Mouse (Mus musculus): ENCODE results near the gene Pnpla7. TPM values are rescaled to one million over a fixed set of nuclear protein-coding genes. Genes with fewer than 3 reads are reported as not detected.
"Not testable (repeated sequence)": the region's sequence is repeated elsewhere in the genome, so short reads cannot be mapped to it uniquely, and the experiment has no call there.

Gene Pnpla7
- polyA plus RNA-seq, 1 experiment from 2014 or later: 3.0 TPM

- Histone ChIP-seq H3K4me1 (replicated peaks) (peaks cover 19% of the 10 kb centered on the region), H3K4me3 (peak overlapping the region; percentile 98), H3K36me3 (peaks cover 36% of the 10 kb centered on the region), H3K27me3 (no peaks in the 10 kb centered on the region), H3K4me2 (peak overlapping the region; percentile 97), H3K27ac (peak overlapping the region; percentile 78), H3K9me3 (no peaks in the 10 kb centered on the region), H3K9ac (peak overlapping the region; percentile 97)
- ATAC-seq (ENCODE audit: low FRiP score): no peak; the same call in none of the 2 replicates
- WGBS: 1% methylated on average over 31 of the region's 31 CpGs
These were observed 25.7 kb upstream of the Pnpla7 start for GRCm38 (mm10) chr2:24950189-24950535.

GRCm38 (mm10) chr2:24952537-24953055 is 23.2 kb upstream of the Pnpla7 start:
- 88% methylated on average over 4 of the region's 4 CpGs for WGBS
- no peak overlapping the region for H3K9ac ChIP-seq
- H3K4me2 ChIP-seq: no peak overlapping the region
- ATAC-seq (ENCODE audit: low FRiP score): no peak
- H3K27ac ChIP-seq: no peak overlapping the region
- H3K4me1 ChIP-seq (replicated peaks): peaks cover 19% of the 10 kb centered on the region
- no peaks in the 10 kb centered on the region for H3K9me3 ChIP-seq
- H3K4me3 ChIP-seq: no peak overlapping the region
- H3K27me3 ChIP-seq: no peaks in the 10 kb centered on the region
- peaks cover 60% of the 10 kb centered on the region for H3K36me3 ChIP-seq

GRCm38 (mm10) chr2:24960910-24961309 is 14.9 kb upstream of the Pnpla7 start:
- H3K4me2 ChIP-seq: no peak overlapping the region
- H3K9ac ChIP-seq: no peak overlapping the region
- H3K4me3 ChIP-seq: no peak overlapping the region
- H3K27me3 ChIP-seq: no peaks in the 10 kb centered on the region
- H3K4me1 ChIP-seq (replicated peaks): peaks cover 13% of the 10 kb centered on the region
- ATAC-seq (ENCODE audit: low FRiP score): no peak
- no peaks in the 10 kb centered on the region for H3K9me3 ChIP-seq
- WGBS: 34% methylated on average over 3 of the region's 3 CpGs
- H3K27ac ChIP-seq: no peak overlapping the region
- peaks cover 61% of the 10 kb centered on the region for H3K36me3 ChIP-seq

- Histone ChIP-seq H3K9ac (peak within 1 kb of the TSS; percentile 88), H3K4me3 (peak within 1 kb of the TSS; percentile 91), H3K9me3 (no peaks in the 10 kb centered on the region), H3K27ac (peak within 1 kb of the TSS; percentile 59; the same call in 1 of the 2 replicates), H3K36me3 (peaks cover 57% of the 10 kb centered on the region), H3K27me3 (no peaks in the 10 kb centered on the region), H3K4me2 (peak within 1 kb of the TSS; percentile 79), H3K4me1 (replicated peaks) (peaks cover 13% of the 10 kb centered on the region)
- peak; percentile 92 for ATAC-seq (ENCODE audit: low FRiP score)
- under 1% methylated on average over 28 of the region's 28 CpGs for WGBS
These were observed 13.4 kb upstream of the Pnpla7 start, which contains the start of gene Dph7 for GRCm38 (mm10) chr2:24962304-24963000. Gene Dph7, plus strand, starts transcription at chr2:24962400.

- H3K27me3 ChIP-seq: no peaks in the 10 kb centered on the region
- H3K4me2 ChIP-seq: no peak overlapping the region
- H3K4me1 ChIP-seq (replicated peaks): peaks cover 15% of the 10 kb centered on the region
- peaks cover 69% of the 10 kb centered on the region for H3K36me3 ChIP-seq
- no peak for ATAC-seq (ENCODE audit: low FRiP score)
- no peaks in the 10 kb centered on the region for H3K9me3 ChIP-seq
- WGBS: 85% methylated on average over 4 of the region's 4 CpGs
- no peak overlapping the region for H3K4me3 ChIP-seq
- no peak overlapping the region for H3K9ac ChIP-seq
- no peak overlapping the region for H3K27ac ChIP-seq
These were observed 5.4 kb upstream of the Pnpla7 start for GRCm38 (mm10) chr2:24970386-24970785.

GRCm38 (mm10) chr2:24974452-24974851 is 1.4 kb upstream of the Pnpla7 start:
- not testable (repeated sequence) for ATAC-seq (ENCODE audit: low FRiP score); H3K27me3 ChIP-seq; H3K9me3 ChIP-seq
- H3K4me1 ChIP-seq (replicated peaks): peaks cover 25% of the 10 kb centered on the region
- H3K4me3 ChIP-seq: peak overlapping the region; percentile 83
- peaks cover 38% of the 10 kb centered on the region for H3K36me3 ChIP-seq
- H3K9ac ChIP-seq: peak overlapping the region; percentile 89
- H3K4me2 ChIP-seq: peak overlapping the region; percentile 94
- WGBS: under 1% methylated on average over 17 of the region's 17 CpGs
- H3K27ac ChIP-seq: peak overlapping the region; percentile 94

GRCm38 (mm10) chr2:24974906-24975703 is 728 bp upstream of the Pnpla7 start, which contains the start of gene Mrpl41:
Gene Mrpl41, minus strand, starts transcription at chr2:24975098.
- Histone ChIP-seq H3K27ac (peak within 1 kb of the TSS; percentile 94), H3K36me3 (peaks cover 31% of the 10 kb centered on the region), H3K4me2 (peak within 1 kb of the TSS; percentile 94), H3K27me3 (no peaks in the 10 kb centered on the region), H3K4me1 (replicated peaks) (peaks cover 25% of the 10 kb centered on the region), H3K9ac (peak within 1 kb of the TSS; percentile 89), H3K4me3 (peak within 1 kb of the TSS; percentile 83), H3K9me3 (no peaks in the 10 kb centered on the region)
- ATAC-seq (ENCODE audit: low FRiP score): peak; percentile 100
- under 1% methylated on average over 64 of the region's 64 CpGs for WGBS

GRCm38 (mm10) chr2:24976960-24977359 is 1.1 kb downstream of the Pnpla7 start:
- H3K4me1 ChIP-seq (replicated peaks): peaks cover 25% of the 10 kb centered on the region
- H3K9me3 ChIP-seq: no peaks in the 10 kb centered on the region
- peaks cover 13% of the 10 kb centered on the region for H3K36me3 ChIP-seq
- no peak overlapping the region for H3K9ac ChIP-seq
- ATAC-seq (ENCODE audit: low FRiP score): no peak
- no peak overlapping the region for H3K27ac ChIP-seq
- no peaks in the 10 kb centered on the region for H3K27me3 ChIP-seq
- no peak overlapping the region for H3K4me3 ChIP-seq
- WGBS: 93% methylated on average over 5 of the region's 5 CpGs
- no peak overlapping the region for H3K4me2 ChIP-seq

- Histone ChIP-seq H3K9me3 (no peaks in the 10 kb centered on the region), H3K27me3 (no peaks in the 10 kb centered on the region), H3K36me3 (no peaks in the 10 kb centered on the region), H3K9ac (no peak overlapping the region), H3K4me2 (no peak overlapping the region), H3K27ac (no peak overlapping the region), H3K4me3 (no peak overlapping the region), H3K4me1 (replicated peaks) (no peaks in the 10 kb centered on the region)
- WGBS: 62% methylated on average over 2 of the region's 2 CpGs
- no peak for ATAC-seq (ENCODE audit: low FRiP score)
These were observed 11.9 kb downstream of the Pnpla7 start for GRCm38 (mm10) chr2:24987762-24988161.

GRCm38 (mm10) chr2:24995332-24995731 is 19.5 kb downstream of the Pnpla7 start:
- 92% methylated on average over 6 of the region's 6 CpGs for WGBS
- no peak for ATAC-seq (ENCODE audit: low FRiP score)
- Histone ChIP-seq H3K9me3 (no peaks in the 10 kb centered on the region), H3K36me3 (no peaks in the 10 kb centered on the region), H3K4me3 (no peak overlapping the region), H3K9ac (no peak overlapping the region), H3K4me1 (replicated peaks) (no peaks in the 10 kb centered on the region), H3K27me3 (no peaks in the 10 kb centered on the region), H3K27ac (no peak overlapping the region), H3K4me2 (no peak overlapping the region)

GRCm38 (mm10) chr2:24996471-24996870 is 20.6 kb downstream of the Pnpla7 start:
- Histone ChIP-seq H3K4me2 (no peak overlapping the region), H3K36me3 (no peaks in the 10 kb centered on the region), H3K27ac (no peak overlapping the region), H3K4me3 (no peak overlapping the region), H3K27me3 (no peaks in the 10 kb centered on the region), H3K9ac (no peak overlapping the region), H3K9me3 (no peaks in the 10 kb centered on the region), H3K4me1 (replicated peaks) (no peaks in the 10 kb centered on the region)
- ATAC-seq (ENCODE audit: low FRiP score): no peak
- 97% methylated on average over 2 of the region's 2 CpGs for WGBS

- H3K27ac ChIP-seq: no peak overlapping the region
- ATAC-seq (ENCODE audit: low FRiP score): no peak
- no peaks in the 10 kb centered on the region for H3K4me1 ChIP-seq (replicated peaks)
- no peak overlapping the region for H3K9ac ChIP-seq
- H3K36me3 ChIP-seq: no peaks in the 10 kb centered on the region
- H3K9me3 ChIP-seq: no peaks in the 10 kb centered on the region
- no peak overlapping the region for H3K4me2 ChIP-seq
- H3K27me3 ChIP-seq: no peaks in the 10 kb centered on the region
- 79% methylated on average over 3 of the region's 3 CpGs for WGBS
- H3K4me3 ChIP-seq: no peak overlapping the region
These were observed 24.9 kb downstream of the Pnpla7 start for GRCm38 (mm10) chr2:25000544-25001235.

Measured in hindbrain, embryonic 13.5 days (tissue).